Mouse (Mus musculus) cerebellum, postnatal 4 days (tissue): Measurements from ENCODE around the gene 1700001O22Rik.

ENCODE experiments used
- DNase-seq, 2 experiments: peaks; one replicate each; pipeline ENCODE4 v3.0.0; 2022; ENCODE audit warnings: low spot score in 2 of 2, mixed read lengths in 1 of 2

The 1700001O22Rik gene

GRCm38 (mm10) chr2:30803604-30804003, at the start of gene 1700001O22Rik:
Gene 1700001O22Rik (minus strand): TSS chr2:30803661.
- DNase-seq: no peak

- DNase-seq: no peak
Observed at GRCm38 (mm10) chr2:30852771-30853313, 49.4 kb upstream of the 1700001O22Rik start.

GRCm38 (mm10) chr2:30850581-30850980, 47.1 kb upstream of the 1700001O22Rik start:
- DNase-seq: no peak

GRCm38 (mm10) chr2:30848184-30848583, 44.7 kb upstream of the 1700001O22Rik start:
- no peak for DNase-seq

GRCm38 (mm10) chr2:30846723-30847122, 43.3 kb upstream of the 1700001O22Rik start:
- DNase-seq: no peak

- no peak for DNase-seq
Observed at GRCm38 (mm10) chr2:30846236-30846635, 42.8 kb upstream of the 1700001O22Rik start.

- DNase-seq: no peak
Observed at GRCm38 (mm10) chr2:30845152-30846070, 42.0 kb upstream of the 1700001O22Rik start.

GRCm38 (mm10) chr2:30842615-30843014, 39.2 kb upstream of the 1700001O22Rik start:
- DNase-seq: no peak

GRCm38 (mm10) chr2:30836238-30836990, 33.0 kb upstream of the 1700001O22Rik start:
- DNase-seq: no peak

- no peak for DNase-seq
Observed at GRCm38 (mm10) chr2:30834373-30835022, 31.0 kb upstream of the 1700001O22Rik start, which contains the start of gene Prrx2. Gene Prrx2 (plus strand): TSS chr2:30834972.

GRCm38 (mm10) chr2:30833644-30834043, 30.2 kb upstream of the 1700001O22Rik start:
- DNase-seq: no peak

GRCm38 (mm10) chr2:30830283-30830795, 26.9 kb upstream of the 1700001O22Rik start, which contains the start of gene Asb6:
Gene Asb6 (minus strand): TSS chr2:30830333.
- DNase-seq: no peak

- DNase-seq: peak in 1 of 2 experiments; percentile 40
Observed at GRCm38 (mm10) chr2:30829315-30829714, 25.9 kb upstream of the 1700001O22Rik start.

GRCm38 (mm10) chr2:30827749-30828475, 24.5 kb upstream of the 1700001O22Rik start:
- DNase-seq: peak; percentile 97 to 99

- DNase-seq: peak in 1 of 2 experiments; percentile 38
Observed at GRCm38 (mm10) chr2:30826825-30827748, 23.6 kb upstream of the 1700001O22Rik start.

GRCm38 (mm10) chr2:30823385-30824153, 20.1 kb upstream of the 1700001O22Rik start:
- peak in 1 of 2 experiments; percentile 53 for DNase-seq

- DNase-seq: no peak
Observed at GRCm38 (mm10) chr2:30822460-30822859, 19.0 kb upstream of the 1700001O22Rik start.

- DNase-seq: no peak
Observed at GRCm38 (mm10) chr2:30821073-30821472, 17.6 kb upstream of the 1700001O22Rik start.

- DNase-seq: no peak
Observed at GRCm38 (mm10) chr2:30819873-30820272, 16.4 kb upstream of the 1700001O22Rik start.
